Mouse (Mus musculus) B cell, adult 62 days (primary cell): ENCODE measurements around the gene Ulk3. TPM values are rescaled to one million over a fixed set of nuclear protein-coding genes. Genes with fewer than 3 reads are reported as not detected.

Experiments used
- total RNA-seq: library from RNA; stranded (reverse); gene quantifications from 4 replicates; pipeline ENCODE4 v1.2.4, GENCODE M21; 2023

The Ulk3 gene
- 88.8 to 105 TPM (median 91.0 TPM) in 4 replicates for total RNA-seq

DNA sequence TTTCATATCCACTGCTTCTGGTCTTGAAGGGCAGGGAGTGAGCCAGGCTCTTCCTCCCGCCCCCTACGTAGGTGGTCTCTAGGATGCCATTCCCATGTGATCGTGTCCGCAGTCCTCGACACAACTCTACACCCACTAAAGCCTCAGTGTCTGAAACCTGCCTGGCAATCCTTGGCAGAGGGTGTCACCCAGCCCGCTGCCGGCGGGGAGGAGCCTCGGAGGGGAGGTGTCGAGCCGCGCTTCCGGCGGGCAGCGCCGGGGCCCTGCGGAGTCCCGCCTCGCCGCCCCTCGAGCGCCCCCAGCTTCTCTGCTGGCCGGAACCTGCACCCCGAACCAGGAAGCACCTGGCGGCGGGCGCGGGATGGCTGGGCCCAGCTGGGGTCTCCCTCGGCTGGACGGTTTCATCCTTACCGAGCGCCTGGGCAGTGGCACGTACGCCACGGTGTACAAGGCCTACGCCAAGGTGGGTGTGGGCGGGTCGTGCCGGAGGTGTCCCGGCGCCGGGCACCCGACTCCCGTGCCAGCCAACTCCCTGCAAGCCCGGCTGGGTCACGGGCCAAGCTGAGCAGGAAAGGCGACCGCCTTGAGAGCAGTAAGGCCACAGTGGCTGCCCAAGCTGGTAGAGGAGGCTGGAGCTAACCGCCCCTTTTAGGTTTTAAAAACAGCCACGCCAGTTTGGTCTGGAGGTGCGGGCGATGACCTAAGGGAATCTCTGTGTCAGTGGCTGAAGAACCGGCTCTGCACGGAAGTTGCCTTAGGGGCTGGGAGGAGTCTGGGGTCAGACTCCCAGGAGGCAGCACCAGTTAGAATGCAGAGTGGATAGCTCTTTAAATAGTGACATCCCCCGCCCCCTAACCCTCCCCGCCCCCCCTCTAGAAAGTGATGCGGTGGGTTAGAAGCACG is at the start of gene Ulk3:
TSS of gene Ulk3 (plus strand) at position 229 of the 903 bp plus-strand sequence.

GRCm38 (mm10) chr9:57552139-57552887 is 36.9 kb upstream of the Ulk3 start, which contains the start of gene Mpi:
Mpi (minus strand) TSS chr9:57552763.

DNA sequence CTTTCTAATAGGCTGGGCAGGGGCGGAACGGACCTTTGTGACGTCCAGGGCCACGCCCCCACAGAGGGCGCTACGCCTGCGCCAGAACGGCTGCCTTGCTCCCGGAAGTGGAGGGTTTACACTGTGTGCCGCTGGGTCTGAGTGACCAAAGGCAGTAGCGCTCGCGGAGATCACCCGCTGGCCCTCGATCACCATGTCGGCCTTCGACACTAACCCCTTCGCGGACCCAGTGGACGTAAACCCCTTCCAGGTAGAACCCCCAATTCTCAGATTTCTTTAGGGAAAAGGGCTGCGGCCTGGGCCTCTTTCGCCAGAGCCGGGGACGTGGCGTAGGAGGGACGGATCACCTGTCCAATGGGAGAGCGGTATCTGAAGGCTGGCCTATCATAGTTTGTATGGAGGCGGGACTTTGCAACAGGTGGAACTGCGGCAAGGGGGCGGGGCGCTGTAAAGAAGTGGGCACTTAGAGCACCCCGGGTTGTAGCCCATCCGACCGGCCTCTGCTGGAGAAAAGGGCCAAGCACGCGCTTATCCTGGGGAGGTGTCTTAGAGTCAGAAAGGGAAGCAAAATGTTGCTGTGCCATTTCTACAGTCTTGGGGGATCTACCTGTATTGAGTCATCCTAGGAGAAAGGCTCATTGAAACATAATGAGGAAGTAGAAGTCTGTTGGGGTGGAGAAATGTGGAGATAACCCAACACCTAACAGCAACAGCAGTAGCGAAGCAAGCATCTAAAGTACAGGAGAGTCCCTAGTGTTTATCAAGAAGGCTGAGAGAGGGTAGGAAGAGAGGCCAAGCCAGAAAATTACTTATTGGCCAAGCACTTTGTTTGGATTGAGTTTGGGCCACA is 28.2 kb upstream of the Ulk3 start, which contains the start of gene Scamp2:
TSS of gene Scamp2 (plus strand) at position 83 of the 850 bp plus-strand sequence.

GRCm38 (mm10) chr9:57606139-57606851 is 17.0 kb downstream of the Ulk3 start, which contains the start of gene Cplx3:
Cplx3 (minus strand) TSS chr9:57606281.

DNA sequence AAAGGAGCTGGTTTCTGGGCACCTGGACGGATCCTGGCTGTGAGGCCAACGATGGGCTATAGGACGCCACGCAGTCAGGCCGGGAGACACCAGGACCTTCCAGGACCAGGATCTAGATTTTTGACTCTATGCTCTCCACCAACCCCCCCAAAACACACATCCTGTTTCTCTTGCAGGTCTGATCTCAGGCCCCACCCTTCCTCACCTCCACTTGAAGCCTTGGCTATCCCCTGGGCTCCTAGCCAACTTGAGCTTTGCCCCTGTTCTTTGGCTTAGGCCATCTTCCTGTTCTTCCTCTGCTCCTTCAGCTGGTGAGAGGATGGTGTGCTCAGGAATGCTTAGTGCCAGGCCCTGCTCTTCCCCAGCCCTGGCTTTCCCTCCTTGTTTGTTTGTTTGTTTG is 31.4 kb downstream of the Ulk3 start, which contains the start of gene Lman1l:
TSS of gene Lman1l (minus strand) at position 101 of the 400 bp plus-strand sequence.

Other genes starting within 250 kb of the Ulk3 start
- gene Ppcdc, start 149.3 kb upstream of the Ulk3 start, total RNA-seq = 74.8 to 88.2 TPM (median 80.7 TPM) in 4 replicates
- gene Scamp5, start 121.4 kb upstream of the Ulk3 start, total RNA-seq = 0.30 to 0.57 TPM (median 0.53 TPM) in 3 of 4 replicates, not detected in the other
- gene Rpp25, start 85.4 kb upstream of the Ulk3 start, total RNA-seq = 0.43 to 0.95 TPM in 2 of 4 replicates, not detected in the others
- gene Cox5a, start 68.2 kb upstream of the Ulk3 start, total RNA-seq = 84.0 to 104 TPM (median 98.3 TPM) in 4 replicates
- gene Fam219b, start 51.9 kb upstream of the Ulk3 start, total RNA-seq = 11.6 to 15.8 TPM (median 11.9 TPM) in 4 replicates
- 9.3 to 11.6 TPM (median 11.3 TPM) in 4 replicates for gene Mpi, start 36.7 kb upstream of the Ulk3 start, total RNA-seq
- gene Scamp2, start 28.5 kb upstream of the Ulk3 start, total RNA-seq = 114 to 133 TPM (median 125 TPM) in 4 replicates
- gene Cplx3, start 16.8 kb downstream of the Ulk3 start, total RNA-seq = 0.21 to 0.27 TPM in 2 of 4 replicates, not detected in the others
- gene Lman1l, start 31.3 kb downstream of the Ulk3 start, total RNA-seq = 0.50 to 0.69 TPM (median 0.58 TPM) in 4 replicates
- gene Csk, start 64.2 kb downstream of the Ulk3 start, total RNA-seq = 505 to 571 TPM (median 559 TPM) in 4 replicates
- not detected in 4 replicates for gene Cyp1a2, start 94.3 kb downstream of the Ulk3 start, total RNA-seq
- not detected in 4 replicates for gene Cyp1a1, start 98.5 kb downstream of the Ulk3 start, total RNA-seq
- gene Edc3, start 119.1 kb downstream of the Ulk3 start, total RNA-seq = 20.1 to 22.5 TPM (median 20.7 TPM) in 4 replicates
- 200 to 224 TPM (median 217 TPM) in 4 replicates for gene Clk3, start 176.4 kb downstream of the Ulk3 start, total RNA-seq
- 104 to 119 TPM (median 105 TPM) in 4 replicates for gene Arid3b, start 247.3 kb downstream of the Ulk3 start, total RNA-seq